Mouse (Mus musculus) midbrain, postnatal 0 days (tissue): Measurements from ENCODE around the gene F930015N05Rik. TPM values are rescaled to one million over a fixed set of nuclear protein-coding genes. Genes with fewer than 3 reads are reported as not detected.
A peak's percentile ranks its signal among the peaks of the same experiment; 100 is the strongest.

Source experiments
- ATAC-seq: fragments of 200-750 bp; cut with Nextera tagmentation; 2 replicates; pipeline ENCODE4 v1.8.0; 2017; ENCODE audit warnings: moderate number of reproducible peaks, mild to moderate bottlenecking, moderate TSS enrichment, moderate library complexity; ENCODE audit not compliant: low FRiP score
- DNase-seq: peaks from one replicate; pipeline ENCODE4 v3.0.0-alpha.2; 2015; ENCODE audit warnings: low spot score
- H3K27ac ChIP-seq: fragments of 300-500 bp; sonication (generic); 2 replicates; pipeline ENCODE4 v1.5.1; 2014; ENCODE audit warnings: low read depth, mild to moderate bottlenecking, low read length, mixed read lengths
- H3K27me3 ChIP-seq: fragments of 300-500 bp; sonication (generic); 2 replicates; pipeline ENCODE4 v1.6.1; 2014; ENCODE audit warnings: low read length, control low read depth, mixed read lengths; ENCODE audit not compliant: insufficient read depth
- H3K36me3 ChIP-seq: fragments of 300-500 bp; sonication (generic); 2 replicates; pipeline ENCODE4 v1.6.1; 2014; ENCODE audit warnings: low read length, control low read depth, mixed read lengths; ENCODE audit not compliant: insufficient read depth
- H3K4me1 ChIP-seq: fragments of 300-500 bp; sonication (generic); 2 replicates; pipeline ENCODE4 v1.6.1; 2014; ENCODE audit warnings: mild to moderate bottlenecking, control low read depth, antibody characterized with exemption, low read length, mixed read lengths; ENCODE audit not compliant: insufficient read depth
- H3K4me2 ChIP-seq: fragments of 300-500 bp; sonication (generic); 2 replicates; pipeline ENCODE4 v1.6.1; 2014; ENCODE audit warnings: low read depth, mild to moderate bottlenecking, low read length, mixed read lengths; ENCODE audit not compliant: poor library complexity, severe bottlenecking
- H3K4me3 ChIP-seq: fragments of 300-500 bp; sonication (generic); 2 replicates; pipeline ENCODE4 v1.5.1; 2014; ENCODE audit warnings: low read depth, mild to moderate bottlenecking, low read length, moderate library complexity
- H3K9ac ChIP-seq: fragments of 300-500 bp; sonication (generic); replicated peaks from 2 replicates; pipeline ENCODE4 v1.6.1; 2014; ENCODE audit warnings: mild to moderate bottlenecking, low read length, moderate library complexity, mixed read lengths; ENCODE audit not compliant: poor library complexity, severe bottlenecking
- H3K9me3 ChIP-seq: fragments of 300-500 bp; sonication (generic); 2 replicates; pipeline ENCODE4 v1.6.1; 2016; ENCODE audit warnings: low read length, control low read depth
- CTCF ChIP-seq: IDR thresholded peaks from 2 replicates; pipeline ENCODE4 v1.5.1; 2016; ENCODE audit warnings: antibody characterized with exemption, mild to moderate bottlenecking
- WGBS: fragments of 180-500 bp; shearing (Covaris S2); extraction: QIAGEN DNeasy Blood & Tissue Kit; methylation state at CpG from one replicate; pipeline ENCODE4 v1.1.7; 2014; 5-methylcytosine and 5-hydroxymethylcytosine counted together
- polyA plus RNA-seq: library from polyadenylated mRNA; unstranded; fragments of >200 nt; fragmentation: Nextera tagmentation; extraction: Ambion mirVana; gene quantifications from 2 replicates; pipeline ENCODE4 v1.2.1, GENCODE M21; 2015
- total RNA-seq: library from RNA; depleted of rRNA; stranded (reverse); fragments of >200 nt; gene quantifications from 2 replicates; pipeline ENCODE4 v1.2.3, GENCODE M21; 2014; rRNA removed

Gene F930015N05Rik
- 0.61 and 2.4 TPM in 2 replicates for total RNA-seq
- polyA plus RNA-seq: 1.6 and 1.7 TPM in 2 replicates

- Histone ChIP-seq H3K36me3 (no peaks in the 10 kb centered on the region), H3K27me3 (peaks cover 3% of the 10 kb centered on the region; the same call in 1 of the 2 replicates), H3K9ac (peak within 1 kb of the TSS; percentile 65), H3K4me1 (peaks cover 3% of the 10 kb centered on the region; the same call in 1 of the 2 replicates), H3K4me2 (peak within 1 kb of the TSS; percentile 98), H3K4me3 (peak within 1 kb of the TSS; percentile 60), H3K27ac (peak within 1 kb of the TSS; percentile 44; the same call in 1 of the 2 replicates), H3K9me3 (no peaks in the 10 kb centered on the region)
- 0% methylated on average over 23 of the region's 24 CpGs for WGBS
- TF ChIP-seq CTCF: no peak
- DNase-seq (no peak), ATAC-seq (no peak)
These were observed at the start of gene F930015N05Rik for GRCm38 (mm10) chr11:64436412-64436727. F930015N05Rik (minus strand) TSS chr11:64436653.

GRCm38 (mm10) chr11:64481445-64481844, 45.0 kb upstream of the F930015N05Rik start:
- Histone ChIP-seq H3K4me1 (no peaks in the 10 kb centered on the region), H3K4me3 (no peak overlapping the region), H3K9me3 (no peaks in the 10 kb centered on the region), H3K27me3 (no peaks in the 10 kb centered on the region), H3K9ac (no peak overlapping the region), H3K36me3 (no peaks in the 10 kb centered on the region), H3K27ac (no peak overlapping the region), H3K4me2 (no peak overlapping the region)
- ATAC-seq (no peak), DNase-seq (no peak)
- TF ChIP-seq CTCF: no peak
- 72% methylated on average over 3 of the region's 3 CpGs for WGBS

GRCm38 (mm10) chr11:64473679-64474078, 37.2 kb upstream of the F930015N05Rik start:
- Histone ChIP-seq H3K4me3 (no peak overlapping the region), H3K4me2 (no peak overlapping the region), H3K9me3 (no peaks in the 10 kb centered on the region), H3K9ac (no peak overlapping the region), H3K36me3 (no peaks in the 10 kb centered on the region), H3K27ac (no peak overlapping the region), H3K27me3 (no peaks in the 10 kb centered on the region), H3K4me1 (no peaks in the 10 kb centered on the region)
- TF ChIP-seq CTCF: no peak
- ATAC-seq (no peak), DNase-seq (no peak)
- 90% methylated on average over 3 of the region's 3 CpGs for WGBS

GRCm38 (mm10) chr11:64470689-64471088, 34.2 kb upstream of the F930015N05Rik start:
- H3K4me3 ChIP-seq: no peak overlapping the region
- no peaks in the 10 kb centered on the region for H3K9me3 ChIP-seq
- no peak for DNase-seq
- H3K27me3 ChIP-seq: no peaks in the 10 kb centered on the region
- H3K9ac ChIP-seq: no peak overlapping the region
- H3K36me3 ChIP-seq: no peaks in the 10 kb centered on the region
- H3K27ac ChIP-seq: no peak overlapping the region
- no peak overlapping the region for H3K4me2 ChIP-seq
- no peaks in the 10 kb centered on the region for H3K4me1 ChIP-seq
- no peak for TF ChIP-seq CTCF
- ATAC-seq: no peak

- DNase-seq (no peak), ATAC-seq (no peak)
- no peak overlapping the region for H3K9ac ChIP-seq
- no peak overlapping the region for H3K27ac ChIP-seq
- H3K27me3 ChIP-seq: no peaks in the 10 kb centered on the region
- H3K4me2 ChIP-seq: no peak overlapping the region
- H3K4me3 ChIP-seq: no peak overlapping the region
- no peaks in the 10 kb centered on the region for H3K4me1 ChIP-seq
- TF ChIP-seq CTCF: no peak
- WGBS: 64% methylated on average over 4 of the region's 4 CpGs
- no peaks in the 10 kb centered on the region for H3K36me3 ChIP-seq
- no peaks in the 10 kb centered on the region for H3K9me3 ChIP-seq
These were observed 32.3 kb upstream of the F930015N05Rik start for GRCm38 (mm10) chr11:64468737-64469136.

GRCm38 (mm10) chr11:64461746-64462145, 25.3 kb upstream of the F930015N05Rik start:
- Histone ChIP-seq H3K27me3 (no peaks in the 10 kb centered on the region), H3K4me3 (no peak overlapping the region), H3K4me2 (no peak overlapping the region), H3K9me3 (no peaks in the 10 kb centered on the region), H3K36me3 (no peaks in the 10 kb centered on the region), H3K4me1 (no peaks in the 10 kb centered on the region), H3K9ac (no peak overlapping the region), H3K27ac (no peak overlapping the region)
- DNase-seq: no peak
- no peak for ATAC-seq
- WGBS: 81% methylated on average over 3 of the region's 3 CpGs
- no peak for TF ChIP-seq CTCF
